Mouse (Mus musculus): ENCODE measurements around the gene Gm5795.
"Not testable (repeated sequence)": the region's sequence is repeated elsewhere in the genome, so short reads cannot be mapped to it uniquely, and the experiment has no call there.

DNA sequence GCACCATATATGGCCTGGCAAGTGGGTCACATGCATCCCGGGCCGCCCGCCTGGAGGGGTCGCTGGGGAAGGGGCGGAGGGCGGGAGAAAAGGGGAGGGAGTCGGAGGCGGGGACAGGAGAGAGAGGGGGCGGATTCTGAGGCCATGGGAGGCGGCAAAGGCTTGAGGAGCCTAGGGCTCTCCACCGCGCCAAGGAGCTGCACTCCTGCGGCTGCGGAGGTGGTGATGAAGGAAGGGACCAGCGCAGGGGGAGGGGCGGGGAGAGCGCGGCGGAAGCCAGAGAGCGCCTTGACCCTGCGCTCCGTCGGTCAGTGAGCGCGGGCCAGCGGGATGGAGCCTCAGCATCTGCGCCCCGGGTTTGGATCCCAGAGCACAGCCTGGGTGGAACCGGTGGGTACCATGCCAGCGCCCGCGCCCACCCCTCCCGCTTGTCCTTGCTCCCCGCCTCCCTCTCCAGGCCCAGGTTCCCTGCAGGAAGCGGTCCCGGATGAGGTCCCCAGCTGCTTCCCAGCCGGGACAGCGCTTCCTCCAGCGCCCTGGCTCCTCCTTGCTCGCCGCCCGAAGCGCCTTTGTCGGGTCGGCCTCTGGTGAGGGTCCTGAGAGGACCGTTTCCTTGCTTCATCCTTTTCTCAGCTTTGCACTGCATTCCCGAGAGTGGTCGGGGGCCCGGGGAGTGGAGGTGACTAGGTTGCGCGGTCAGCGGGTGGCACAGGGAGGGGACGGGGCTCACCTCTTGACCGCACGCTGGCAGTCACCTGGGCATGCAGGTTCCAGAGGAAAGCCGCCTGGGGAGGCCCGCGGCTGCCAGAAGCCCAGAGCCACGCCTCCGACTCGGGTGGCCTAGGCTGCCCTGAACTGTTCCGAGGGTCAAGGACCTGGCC lies 20.5 kb downstream of the Gm5795 start, which contains the start of gene D830030K20Rik:
- not testable (repeated sequence) for TF ChIP-seq EP300, CTCF (IDR thresholded peaks at IDR 0.05; ENCODE audit: low read depth)
